Mouse (Mus musculus): ENCODE results near the gene Ntn5.

- TF ChIP-seq CTCF (IDR thresholded peaks at IDR 0.05; ENCODE audit: insufficient read depth, low read length) (no peak), POLR2A (IDR thresholded peaks at IDR 0.05; ENCODE audit: borderline replicate concordance, extremely low read depth, low read depth, low read length) (no peak; the same call in 1 of the 2 replicates)
Observed at GRCm38 (mm10) chr7:45718331-45718730, 34.5 kb downstream of the Ntn5 start.
